Mouse (Mus musculus) liver, embryonic 12.5 days (tissue): ENCODE measurements at regions not wholly inside any gene's neighbourhood (a gene's known extent, or its start where the extent isn't known, plus 50 kb on each side); places are given as distances from the start of the nearest gene placed in this dataset.

Experiments
- ATAC-seq: fragments of 200-750 bp; cut with Nextera tagmentation; 2 replicates; pipeline ENCODE4 v1.8.0; 2017; ENCODE audit warnings: moderate number of reproducible peaks, mild to moderate bottlenecking, moderate library complexity
- H3K27ac ChIP-seq: fragments of 300-500 bp; sonication (generic); 2 replicates; pipeline ENCODE4 v1.5.1; 2016; ENCODE audit warnings: mild to moderate bottlenecking
- H3K27me3 ChIP-seq: fragments of 300-500 bp; sonication (generic); replicated peaks from 2 replicates; pipeline ENCODE4 v1.6.1; 2016; ENCODE audit warnings: mild to moderate bottlenecking, moderate library complexity
- H3K36me3 ChIP-seq: fragments of 300-500 bp; sonication (generic); 2 replicates; pipeline ENCODE4 v1.6.1; 2016; ENCODE audit warnings: mild to moderate bottlenecking, moderate library complexity
- H3K4me1 ChIP-seq: fragments of 300-500 bp; sonication (generic); 2 replicates; pipeline ENCODE4 v1.6.1; 2016
- H3K4me2 ChIP-seq: fragments of 300-500 bp; sonication (generic); 2 replicates; pipeline ENCODE4 v1.6.1; 2016; ENCODE audit warnings: mild to moderate bottlenecking, moderate library complexity
- H3K4me3 ChIP-seq: fragments of 300-500 bp; sonication (generic); 2 replicates; pipeline ENCODE4 v1.5.1; 2016; ENCODE audit warnings: mild to moderate bottlenecking, moderate library complexity
- H3K9ac ChIP-seq: fragments of 300-500 bp; sonication (generic); 2 replicates; pipeline ENCODE4 v1.6.1; 2016; ENCODE audit warnings: mild to moderate bottlenecking, moderate library complexity
- H3K9me3 ChIP-seq: fragments of 300-500 bp; sonication (generic); replicated peaks from 2 replicates; pipeline ENCODE4 v1.6.1; 2016; ENCODE audit warnings: mild to moderate bottlenecking, moderate library complexity
- WGBS: fragments of 180-500 bp; shearing (Covaris S2); methylation state at CpG from one replicate; pipeline ENCODE4 v1.1.7; 2016; ENCODE audit not compliant: insufficient replicate concordance; 5-methylcytosine and 5-hydroxymethylcytosine counted together

GRCm38 (mm10) chr17:66233451-66233951, 110.2 kb downstream of the Ddx11 start:
- H3K4me3 ChIP-seq = no peak overlapping the region
- H3K9ac ChIP-seq = no peak overlapping the region
- peaks cover 31% of the 10 kb centered on the region for H3K27me3 ChIP-seq
- H3K27ac ChIP-seq = no peak overlapping the region
- H3K36me3 ChIP-seq = no peaks in the 10 kb centered on the region
- H3K4me2 ChIP-seq = no peak overlapping the region
- 32% methylated on average over 12 of the region's 12 CpGs for WGBS
- no peak for ATAC-seq
- H3K9me3 ChIP-seq = no peaks in the 10 kb centered on the region
- no peaks in the 10 kb centered on the region for H3K4me1 ChIP-seq

GRCm38 (mm10) chr17:66234432-66234831, 111.1 kb downstream of the Ddx11 start:
- H3K36me3 ChIP-seq = no peaks in the 10 kb centered on the region
- H3K27ac ChIP-seq = no peak overlapping the region
- 62% methylated on average over 19 of the region's 19 CpGs for WGBS
- H3K27me3 ChIP-seq = peaks cover 37% of the 10 kb centered on the region
- H3K4me1 ChIP-seq = no peaks in the 10 kb centered on the region
- no peaks in the 10 kb centered on the region for H3K9me3 ChIP-seq
- no peak overlapping the region for H3K4me2 ChIP-seq
- no peak overlapping the region for H3K9ac ChIP-seq
- ATAC-seq = no peak
- H3K4me3 ChIP-seq = no peak overlapping the region

GRCm38 (mm10) chr17:66235096-66235805, 111.9 kb downstream of the Ddx11 start:
- Histone ChIP-seq H3K36me3 (no peaks in the 10 kb centered on the region), H3K4me3 (no peak overlapping the region), H3K4me1 (no peaks in the 10 kb centered on the region), H3K9me3 (no peaks in the 10 kb centered on the region), H3K27ac (no peak overlapping the region), H3K9ac (no peak overlapping the region), H3K27me3 (peaks cover 39% of the 10 kb centered on the region), H3K4me2 (no peak overlapping the region)
- WGBS = 7% methylated on average over 19 of the region's 19 CpGs
- ATAC-seq = peak; percentile 46; the same call in 1 of the 2 replicates

GRCm38 (mm10) chr17:66235806-66236335, 112.6 kb downstream of the Ddx11 start:
- H3K36me3 ChIP-seq = no peaks in the 10 kb centered on the region
- H3K27ac ChIP-seq = no peak overlapping the region
- H3K9ac ChIP-seq = no peak overlapping the region
- no peak overlapping the region for H3K4me3 ChIP-seq
- peaks cover 40% of the 10 kb centered on the region for H3K27me3 ChIP-seq
- H3K4me2 ChIP-seq = no peak overlapping the region
- no peaks in the 10 kb centered on the region for H3K4me1 ChIP-seq
- ATAC-seq = no peak
- 70% methylated on average over 15 of the region's 15 CpGs for WGBS
- no peaks in the 10 kb centered on the region for H3K9me3 ChIP-seq

GRCm38 (mm10) chr17:66241868-66242622, 118.7 kb downstream of the Ddx11 start:
- no peaks in the 10 kb centered on the region for H3K4me1 ChIP-seq
- H3K27ac ChIP-seq = no peak overlapping the region
- no peak overlapping the region for H3K9ac ChIP-seq
- no peak overlapping the region for H3K4me2 ChIP-seq
- H3K9me3 ChIP-seq = no peaks in the 10 kb centered on the region
- H3K4me3 ChIP-seq = no peak overlapping the region
- H3K36me3 ChIP-seq = no peaks in the 10 kb centered on the region
- H3K27me3 ChIP-seq = peaks cover 18% of the 10 kb centered on the region
- ATAC-seq = no peak
- 25% methylated on average over 9 of the region's 9 CpGs for WGBS

- peaks cover 10% of the 10 kb centered on the region for H3K27me3 ChIP-seq
- no peak overlapping the region for H3K4me2 ChIP-seq
- no peaks in the 10 kb centered on the region for H3K36me3 ChIP-seq
- ATAC-seq = no peak
- WGBS = 83% methylated on average over 14 of the region's 14 CpGs
- no peak overlapping the region for H3K9ac ChIP-seq
- no peaks in the 10 kb centered on the region for H3K4me1 ChIP-seq
- no peak overlapping the region for H3K27ac ChIP-seq
- no peak overlapping the region for H3K4me3 ChIP-seq
- H3K9me3 ChIP-seq = no peaks in the 10 kb centered on the region
Measured at GRCm38 (mm10) chr17:66244183-66244582, 120.9 kb downstream of the Ddx11 start.

- H3K27ac ChIP-seq = no peak overlapping the region
- WGBS = 74% methylated on average over 14 of the region's 14 CpGs
- ATAC-seq = no peak
- no peaks in the 10 kb centered on the region for H3K9me3 ChIP-seq
- no peak overlapping the region for H3K9ac ChIP-seq
- no peaks in the 10 kb centered on the region for H3K36me3 ChIP-seq
- H3K4me1 ChIP-seq = no peaks in the 10 kb centered on the region
- H3K4me3 ChIP-seq = no peak overlapping the region
- H3K4me2 ChIP-seq = no peak overlapping the region
- H3K27me3 ChIP-seq = no peaks in the 10 kb centered on the region
Measured at GRCm38 (mm10) chr17:66246031-66246534, 122.8 kb downstream of the Ddx11 start.

- no peaks in the 10 kb centered on the region for H3K27me3 ChIP-seq
- H3K4me1 ChIP-seq = no peaks in the 10 kb centered on the region
- H3K27ac ChIP-seq = no peak overlapping the region
- no peaks in the 10 kb centered on the region for H3K9me3 ChIP-seq
- no peak for ATAC-seq
- no peak overlapping the region for H3K4me2 ChIP-seq
- no peak overlapping the region for H3K9ac ChIP-seq
- H3K4me3 ChIP-seq = no peak overlapping the region
- H3K36me3 ChIP-seq = no peaks in the 10 kb centered on the region
- 80% methylated on average over 2 of the region's 2 CpGs for WGBS
Measured at GRCm38 (mm10) chr17:66251495-66251894, 128.2 kb downstream of the Ddx11 start.

GRCm38 (mm10) chr17:66252926-66253325, 129.6 kb downstream of the Ddx11 start:
- Histone ChIP-seq H3K27me3 (no peaks in the 10 kb centered on the region), H3K36me3 (no peaks in the 10 kb centered on the region), H3K4me3 (no peak overlapping the region), H3K27ac (no peak overlapping the region), H3K9me3 (no peaks in the 10 kb centered on the region), H3K4me1 (no peaks in the 10 kb centered on the region), H3K9ac (no peak overlapping the region), H3K4me2 (no peak overlapping the region)
- no peak for ATAC-seq
- WGBS = 72% methylated on average over 6 of the region's 6 CpGs

GRCm38 (mm10) chr17:66259697-66260096, 136.4 kb downstream of the Ddx11 start:
- H3K4me2 ChIP-seq = no peak overlapping the region
- no peak overlapping the region for H3K9ac ChIP-seq
- WGBS = 66% methylated on average over 8 of the region's 8 CpGs
- no peaks in the 10 kb centered on the region for H3K4me1 ChIP-seq
- ATAC-seq = no peak
- no peak overlapping the region for H3K4me3 ChIP-seq
- no peak overlapping the region for H3K27ac ChIP-seq
- H3K36me3 ChIP-seq = no peaks in the 10 kb centered on the region
- no peaks in the 10 kb centered on the region for H3K9me3 ChIP-seq
- no peaks in the 10 kb centered on the region for H3K27me3 ChIP-seq

- no peaks in the 10 kb centered on the region for H3K9me3 ChIP-seq
- no peak overlapping the region for H3K9ac ChIP-seq
- H3K27me3 ChIP-seq = no peaks in the 10 kb centered on the region
- H3K4me3 ChIP-seq = no peak overlapping the region
- no peaks in the 10 kb centered on the region for H3K4me1 ChIP-seq
- no peak overlapping the region for H3K27ac ChIP-seq
- 25% methylated on average over 4 of the region's 4 CpGs for WGBS
- H3K36me3 ChIP-seq = no peaks in the 10 kb centered on the region
- no peak for ATAC-seq
- H3K4me2 ChIP-seq = no peak overlapping the region
Measured at GRCm38 (mm10) chr17:66262681-66263240, 139.4 kb downstream of the Ddx11 start.

- no peaks in the 10 kb centered on the region for H3K27me3 ChIP-seq
- no peak overlapping the region for H3K27ac ChIP-seq
- WGBS = 74% methylated on average over 4 of the region's 4 CpGs
- no peaks in the 10 kb centered on the region for H3K9me3 ChIP-seq
- no peaks in the 10 kb centered on the region for H3K36me3 ChIP-seq
- no peak overlapping the region for H3K9ac ChIP-seq
- ATAC-seq = no peak
- H3K4me1 ChIP-seq = no peaks in the 10 kb centered on the region
- no peak overlapping the region for H3K4me3 ChIP-seq
- no peak overlapping the region for H3K4me2 ChIP-seq
Measured at GRCm38 (mm10) chr17:66263405-66263804, 140.1 kb downstream of the Ddx11 start.
